Mouse (Mus musculus) brain, adult 2 months (tissue): Measurements from ENCODE around the gene Vsig10l.
A peak's percentile ranks its signal among the peaks of the same experiment; 100 is the strongest.

Source experiments
- DNase-seq: peaks from one replicate; pipeline ENCODE4 v3.0.0; 2011; ENCODE audit warnings: low read depth, low spot score

The Vsig10l gene

DNA sequence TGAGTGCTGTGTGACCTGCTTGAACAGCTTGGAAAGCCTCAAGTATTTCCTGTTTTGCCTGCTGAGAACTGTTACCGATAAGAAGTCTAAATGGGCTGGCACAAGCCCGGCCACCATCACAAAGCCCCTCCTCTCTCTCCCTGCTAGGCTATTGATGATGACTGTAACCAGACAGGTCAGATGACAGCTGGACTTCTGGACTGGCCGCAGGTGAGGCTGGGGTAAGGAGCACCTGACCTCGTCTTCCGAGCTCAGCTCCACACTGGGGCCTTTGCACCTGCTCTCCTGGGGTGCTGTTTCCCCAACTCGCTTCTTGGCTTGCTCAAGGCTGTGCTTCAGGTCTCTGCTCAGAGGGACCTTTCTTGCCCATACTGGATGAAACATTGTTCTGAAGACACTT lies 8.6 kb upstream of the Vsig10l start:
- DNase-seq: no peak

DNA sequence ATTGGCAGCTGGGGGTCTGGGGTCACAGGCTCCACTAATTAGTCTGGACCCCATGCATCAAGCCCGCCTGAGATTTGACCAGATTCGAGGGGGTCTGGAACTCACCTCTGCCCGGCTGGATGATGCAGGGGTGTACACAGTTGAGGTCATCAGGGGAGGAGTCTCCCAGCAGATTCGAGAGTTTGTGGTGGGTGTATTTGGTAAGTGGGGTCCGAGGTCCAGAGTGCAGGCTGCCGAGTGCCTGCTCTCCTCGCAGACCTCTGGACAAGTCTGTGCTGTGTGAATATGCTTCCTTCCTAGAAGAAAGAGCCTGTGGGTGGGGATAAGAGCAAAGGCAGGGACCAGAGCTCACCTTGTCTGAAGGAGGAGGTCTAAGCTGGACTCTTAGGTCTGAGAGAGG lies 1.0 kb downstream of the Vsig10l start:
- DNase-seq: no peak

GRCm38 (mm10) chr7:43464864-43465343 lies 2.0 kb downstream of the Vsig10l start:
- DNase-seq: no peak

GRCm38 (mm10) chr7:43465344-43466098 lies 2.6 kb downstream of the Vsig10l start:
- DNase-seq: peak; percentile 91

DNA sequence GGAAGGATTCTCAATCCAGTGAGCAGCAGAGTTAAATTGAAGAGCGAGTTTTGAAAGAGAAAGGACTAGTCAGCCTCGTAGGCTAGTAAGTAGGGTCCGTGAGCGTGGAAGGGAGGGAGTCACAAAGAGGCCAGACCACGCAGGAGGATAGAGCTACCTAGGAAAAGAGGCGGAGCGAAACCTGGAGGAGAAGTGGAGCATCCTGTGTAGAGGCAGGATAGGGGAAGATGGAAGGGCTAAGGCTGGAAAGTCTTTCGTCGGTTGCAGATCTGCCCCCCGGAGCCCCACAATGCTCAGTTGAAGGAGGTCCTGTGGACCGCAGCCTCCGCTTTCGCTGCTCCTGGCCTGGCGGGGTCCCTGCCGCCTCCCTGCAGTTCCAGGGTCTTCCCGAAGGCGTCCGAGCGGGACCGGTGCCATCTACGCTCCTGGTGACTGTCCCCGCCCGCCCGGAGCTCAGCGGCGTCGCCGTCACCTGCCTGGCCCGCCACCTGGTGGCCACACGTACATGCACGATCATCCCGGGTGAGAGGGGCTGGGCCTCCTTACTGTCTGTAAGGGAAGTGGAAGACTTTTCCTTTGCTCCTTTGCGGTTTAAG lies 3.2 kb downstream of the Vsig10l start:
- DNase-seq: peak; percentile 86

DNA sequence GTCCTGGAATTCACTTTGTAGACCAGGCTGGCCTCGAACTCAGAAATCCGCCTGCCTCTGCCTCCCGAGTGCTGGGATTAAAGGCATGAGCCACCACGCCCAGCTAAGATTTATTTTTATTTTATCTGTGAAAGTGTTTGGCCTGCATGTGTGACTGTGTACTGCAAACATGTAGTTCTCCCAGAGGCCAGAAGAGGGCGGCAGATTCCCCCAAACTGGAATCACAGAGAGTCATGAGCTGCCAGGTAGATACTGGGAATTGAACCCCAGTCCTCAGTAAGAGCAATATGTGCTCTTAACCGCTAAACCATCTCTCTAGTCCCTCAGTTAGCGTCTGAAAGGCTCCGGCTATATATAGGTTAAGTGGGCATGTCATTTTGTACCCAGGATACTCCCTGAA lies 7.4 kb downstream of the Vsig10l start:
- peak; percentile 59 for DNase-seq

DNA sequence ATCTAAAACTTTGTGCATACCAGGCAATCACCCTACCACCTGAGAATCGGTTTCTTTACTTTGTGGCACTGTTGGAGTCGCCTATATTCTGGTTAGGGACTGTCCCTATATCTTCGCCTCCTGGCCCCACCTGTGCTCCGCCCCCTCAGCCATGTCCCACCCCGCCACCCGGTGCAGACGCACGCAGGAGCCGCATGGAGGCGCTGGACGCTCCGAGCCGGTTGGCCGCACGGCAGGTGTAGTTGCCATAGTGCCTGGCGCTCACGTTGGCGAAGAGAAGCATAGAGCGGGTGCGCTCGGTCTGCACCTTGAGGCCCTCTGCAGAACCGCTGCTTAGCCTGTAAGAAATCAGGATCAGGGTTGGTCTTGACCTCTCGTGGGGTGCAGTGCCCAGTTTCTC lies 12.8 kb downstream of the Vsig10l start:
- no peak for DNase-seq

GRCm38 (mm10) chr7:43476376-43476775 lies 13.4 kb downstream of the Vsig10l start:
- DNase-seq: no peak

DNA sequence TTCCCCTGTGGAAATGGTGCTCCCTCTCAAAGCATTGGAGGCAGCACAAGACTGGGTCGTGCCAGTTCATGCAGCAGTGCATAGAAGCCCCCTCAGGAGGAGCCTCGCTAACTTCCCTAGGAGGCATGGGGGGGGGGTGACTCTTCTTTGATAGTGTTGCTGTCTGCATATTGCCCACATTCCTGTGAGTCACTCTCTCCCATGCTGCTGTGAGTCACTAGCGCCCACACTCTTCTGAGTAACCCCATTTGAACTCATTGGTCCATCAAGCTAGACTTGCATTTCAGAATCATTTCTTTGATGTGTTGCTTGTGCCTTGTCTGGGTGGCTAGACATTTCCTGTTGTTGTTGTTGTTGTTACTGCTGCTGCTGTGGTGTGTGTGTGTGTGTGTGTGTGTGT lies 18.2 kb downstream of the Vsig10l start:
- peak; percentile 95 for DNase-seq

GRCm38 (mm10) chr7:43482090-43482716 lies 19.3 kb downstream of the Vsig10l start:
- no peak for DNase-seq

- no peak for DNase-seq
Observed at GRCm38 (mm10) chr7:43483236-43483635, 20.3 kb downstream of the Vsig10l start.

DNA sequence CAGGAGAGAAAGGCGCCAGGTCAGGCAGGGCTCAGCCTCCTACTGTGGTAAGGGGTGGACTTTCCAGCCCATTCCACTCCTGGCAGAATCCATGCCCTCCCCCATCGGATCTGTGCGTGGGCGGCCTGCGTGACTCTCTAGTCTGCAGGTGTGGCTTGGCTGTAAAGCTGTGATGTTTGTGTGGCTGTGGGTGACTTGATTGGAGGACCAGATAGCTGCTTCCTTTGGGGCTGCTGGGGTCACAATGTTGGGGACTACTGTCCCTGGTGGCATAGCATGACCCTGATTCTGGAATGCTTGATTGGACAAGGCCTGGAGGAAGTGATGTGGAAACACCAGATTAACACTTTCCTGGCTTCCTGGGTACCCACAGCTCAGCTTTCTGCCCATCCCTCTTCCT lies 25.7 kb downstream of the Vsig10l start:
- peak; percentile 83 for DNase-seq

- no peak for DNase-seq
Observed at GRCm38 (mm10) chr7:43489631-43490125, 26.7 kb downstream of the Vsig10l start, which contains the start of gene Iglon5. TSS of gene Iglon5 (minus strand) at chr7:43490075.

DNA sequence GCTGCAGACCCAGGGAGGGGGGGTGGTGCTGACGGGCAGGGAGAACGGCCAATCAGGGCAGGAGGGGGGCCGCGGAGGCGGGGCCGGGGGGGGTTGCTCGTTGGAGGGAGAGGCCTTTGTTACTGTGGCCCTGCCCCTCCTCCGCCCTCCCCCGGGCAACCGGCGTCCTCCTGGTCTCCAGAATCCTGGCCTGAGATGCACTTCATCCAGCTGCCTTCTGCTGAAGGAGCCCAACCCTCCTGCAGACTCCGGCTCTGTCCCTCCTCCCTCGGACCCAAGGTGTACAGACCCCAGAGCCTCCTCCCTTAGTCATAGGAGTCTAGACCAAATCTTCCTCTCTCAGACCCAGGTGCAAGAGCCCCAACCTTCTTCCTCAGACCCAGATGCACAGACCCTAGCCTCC lies 27.2 kb downstream of the Vsig10l start:
- DNase-seq: peak; percentile 93

- no peak for DNase-seq
Observed at GRCm38 (mm10) chr7:43490861-43491260, 27.9 kb downstream of the Vsig10l start.

DNA sequence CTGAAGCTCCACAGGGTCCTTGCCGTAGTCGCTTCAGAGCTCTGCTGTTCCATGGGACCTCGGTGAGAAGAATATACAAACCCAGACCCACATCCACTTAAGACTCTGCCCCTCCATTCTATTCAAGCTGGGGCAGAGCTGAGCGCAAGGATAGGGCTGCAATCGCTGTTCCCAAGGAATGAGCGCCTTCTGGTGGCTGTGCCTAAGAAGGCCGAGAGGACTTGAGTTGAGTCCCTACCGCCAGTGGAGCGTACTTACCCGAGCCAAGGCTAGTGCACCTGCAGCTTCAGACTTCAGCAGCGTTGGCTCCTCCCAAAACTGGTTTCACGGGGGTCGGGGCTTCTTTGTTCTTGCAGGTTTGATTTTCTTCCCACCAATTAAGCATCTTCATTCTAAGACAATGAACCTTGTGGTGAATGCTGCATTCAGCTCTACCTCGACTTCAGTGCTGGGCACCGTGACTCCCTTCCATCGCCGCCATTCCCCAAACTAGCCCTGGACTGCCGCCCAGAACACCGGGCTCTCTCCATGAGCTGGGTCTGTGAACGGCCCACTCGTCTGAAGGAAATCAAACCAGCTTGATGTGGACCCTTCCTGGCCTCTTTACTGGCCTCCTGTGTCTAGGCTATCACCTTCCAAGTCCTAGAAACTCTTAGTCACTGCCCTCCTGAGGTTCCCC lies 32.5 kb downstream of the Vsig10l start:
- DNase-seq: peak; percentile 94

DNA sequence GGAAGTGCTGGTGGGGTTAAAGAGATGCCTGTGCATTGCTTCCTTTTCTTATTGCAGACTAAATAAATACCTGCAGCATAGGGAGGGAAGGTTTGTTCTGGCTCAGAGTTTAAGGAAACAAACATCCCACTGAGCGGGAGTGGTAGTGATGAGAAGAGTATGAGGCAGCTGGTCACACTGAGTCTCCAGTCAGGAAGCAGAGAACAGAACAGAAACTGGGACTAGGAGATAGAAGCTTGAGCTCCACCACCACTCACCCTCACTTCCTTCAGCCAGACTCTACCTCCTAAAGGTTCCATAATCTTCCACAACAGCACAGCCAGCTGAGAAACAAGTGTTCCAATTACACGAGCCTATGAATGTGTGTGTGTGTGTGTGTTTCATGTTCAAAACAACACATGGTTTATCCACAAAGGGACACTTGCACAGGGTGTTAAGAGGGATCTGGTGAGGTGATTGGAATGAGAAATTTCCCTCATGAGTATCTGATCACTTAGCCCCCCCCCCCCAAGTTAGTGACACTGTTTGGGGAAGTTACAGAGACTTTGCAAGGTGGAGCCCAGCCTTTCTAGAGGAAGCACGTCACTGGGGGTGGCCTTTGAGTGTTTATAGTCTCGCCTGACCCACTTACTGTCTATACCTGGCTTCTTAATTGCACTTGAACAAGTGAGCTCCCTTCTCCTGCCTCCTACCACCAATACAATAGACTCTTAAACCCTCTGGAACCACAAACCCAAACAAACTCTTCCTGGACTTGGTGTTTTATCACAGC lies 48.9 kb downstream of the Vsig10l start:
- no peak for DNase-seq

- no peak for DNase-seq
Observed at GRCm38 (mm10) chr7:43512519-43512918, 49.6 kb downstream of the Vsig10l start.

DNA sequence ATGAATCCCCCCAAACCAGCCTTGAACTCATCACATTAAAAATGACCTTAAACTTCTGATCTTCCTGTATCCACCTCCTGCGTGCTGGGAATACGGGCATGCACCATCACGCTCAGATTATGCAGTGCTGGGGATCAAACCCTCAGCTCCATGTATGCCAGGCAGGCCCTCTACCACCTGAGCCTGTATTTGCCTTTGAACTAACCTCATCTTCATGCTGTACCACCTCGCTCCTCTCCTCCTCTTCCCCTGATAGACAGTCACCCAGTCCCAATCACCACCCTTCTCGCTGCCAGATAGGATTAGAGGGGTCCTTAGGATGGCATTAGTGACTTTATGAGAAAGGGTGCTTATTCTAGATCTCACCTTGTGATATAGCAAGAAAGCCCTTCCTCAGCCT lies 52.1 kb downstream of the Vsig10l start:
- no peak for DNase-seq

DNA sequence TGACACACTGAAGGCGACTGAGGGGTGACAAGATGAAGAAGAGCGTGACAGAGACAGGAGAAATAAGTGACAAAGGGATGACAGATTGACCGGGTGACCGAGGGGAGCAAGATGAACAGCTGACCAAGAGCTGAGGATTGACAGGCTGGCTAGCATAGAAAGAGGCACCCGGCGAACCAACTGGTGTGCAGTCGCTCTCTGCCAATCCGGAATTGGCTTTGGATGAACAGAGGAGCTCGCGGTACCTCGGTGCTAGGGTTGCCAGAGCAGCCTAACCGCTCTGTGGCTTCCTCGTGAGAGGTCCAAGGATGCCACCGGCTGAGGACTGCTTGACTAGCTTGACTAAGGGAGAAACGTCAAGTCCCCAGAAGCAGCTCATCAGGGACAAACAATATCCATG lies 55.4 kb downstream of the Vsig10l start:
- DNase-seq: peak; percentile 71
